Mouse (Mus musculus): ENCODE results near the gene Lyrm2. TPM values are rescaled to one million over a fixed set of nuclear protein-coding genes. Genes with fewer than 3 reads are reported as not detected.

Lyrm2 gene
- polyA plus RNA-seq (2017; shearing (Covaris generic)): 10 to 100 TPM; 46.6 to 67.9 TPM

DNA sequence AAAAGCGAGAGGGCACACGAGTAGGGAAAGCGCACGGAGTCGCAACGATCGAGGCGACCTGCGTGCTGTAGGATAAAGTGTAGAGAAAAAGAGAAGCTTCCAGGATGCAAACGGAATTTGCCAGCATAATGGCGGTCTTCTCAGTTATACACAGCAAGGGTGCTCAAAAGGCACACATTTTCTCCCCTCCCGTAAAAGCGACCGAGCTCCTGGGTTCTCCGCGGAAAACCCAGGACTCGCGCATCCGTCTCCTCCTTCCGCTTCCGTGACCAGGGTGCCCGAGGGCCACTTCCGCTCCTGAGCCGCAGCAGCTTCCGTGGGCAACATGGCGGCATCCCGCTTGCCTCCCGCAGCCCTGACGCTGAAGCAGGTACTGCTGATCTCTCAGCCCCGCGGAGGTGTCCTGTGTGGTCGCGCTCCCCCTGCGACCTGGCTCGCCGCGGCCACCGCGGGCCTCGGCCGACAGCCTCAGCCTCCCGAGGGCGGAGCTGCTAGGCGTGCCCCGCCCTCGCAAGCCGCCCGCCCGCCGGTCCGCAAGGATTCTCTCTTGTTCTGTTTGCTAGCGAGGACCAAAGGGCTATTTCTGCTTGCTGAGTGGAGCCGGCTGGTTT, at the start of gene Lyrm2:
Lyrm2 (plus strand) TSS at position 288 of the 611 bp plus-strand sequence.

Other genes starting within 250 kb of the Lyrm2 start
- not detected for gene Gja10, start 197.5 kb upstream of the Lyrm2 start, polyA plus RNA-seq (2017; shearing (Covaris generic))
- 10 to 100 TPM; 35.1 to 45.2 TPM for gene Casp8ap2, start 184.8 kb upstream of the Lyrm2 start, polyA plus RNA-seq (2017; shearing (Covaris generic))
- gene Mdn1, start 143.1 kb upstream of the Lyrm2 start, polyA plus RNA-seq (2017; shearing (Covaris generic)): 10 to 100 TPM; 27.2 to 27.8 TPM
- 1 to 10 TPM; 2.9 to 7.4 TPM for gene Ankrd6, start 150.6 kb downstream of the Lyrm2 start, polyA plus RNA-seq (2017; shearing (Covaris generic))
- 10 to 100 TPM in 1 of 2 experiments, under 1 TPM in 1; 0.60 to 22.1 TPM for gene Rragd, start 182.8 kb downstream of the Lyrm2 start, polyA plus RNA-seq (2017; shearing (Covaris generic))
- gene Ube2j1, start 231.2 kb downstream of the Lyrm2 start, polyA plus RNA-seq (2017; shearing (Covaris generic)): 100 to 1,000 TPM; 102 to 129 TPM